Mouse (Mus musculus) heart, embryonic 12.5 days (tissue): ENCODE results near the gene Kmt5a. TPM values are rescaled to one million over a fixed set of nuclear protein-coding genes. Genes with fewer than 3 reads are reported as not detected.
A peak's percentile ranks its signal among the peaks of the same experiment; 100 is the strongest.

Experiments used
- ATAC-seq: fragments of 200-750 bp; cut with Nextera tagmentation; 2 replicates; pipeline ENCODE4 v1.8.0; 2017; ENCODE audit warnings: moderate TSS enrichment, moderate library complexity; ENCODE audit not compliant: insufficient number of reproducible peaks, low FRiP score
- H3K27ac ChIP-seq: fragments of 300-500 bp; sonication (generic); 2 replicates; pipeline ENCODE4 v1.5.1; 2016; ENCODE audit warnings: mild to moderate bottlenecking, moderate library complexity; ENCODE audit not compliant: poor library complexity, severe bottlenecking
- H3K27me3 ChIP-seq: fragments of 300-500 bp; sonication (generic); replicated peaks from 2 replicates; pipeline ENCODE4 v1.6.1; 2016; ENCODE audit warnings: mild to moderate bottlenecking, moderate library complexity
- H3K36me3 ChIP-seq: fragments of 300-500 bp; sonication (generic); 2 replicates; pipeline ENCODE4 v1.6.1; 2016; ENCODE audit warnings: mild to moderate bottlenecking, moderate library complexity
- H3K4me1 ChIP-seq: fragments of 300-500 bp; sonication (generic); replicated peaks from 2 replicates; pipeline ENCODE4 v1.6.1; 2016; ENCODE audit warnings: mild to moderate bottlenecking
- H3K4me2 ChIP-seq: fragments of 300-500 bp; sonication (generic); 2 replicates; pipeline ENCODE4 v1.6.1; 2016; ENCODE audit warnings: mild to moderate bottlenecking, moderate library complexity
- H3K4me3 ChIP-seq: fragments of 300-500 bp; sonication (generic); 2 replicates; pipeline ENCODE4 v1.5.1; 2016; ENCODE audit warnings: mild to moderate bottlenecking
- H3K9ac ChIP-seq: fragments of 300-500 bp; sonication (generic); 2 replicates; pipeline ENCODE4 v1.6.1; 2016; ENCODE audit warnings: mild to moderate bottlenecking, moderate library complexity
- H3K9me3 ChIP-seq: fragments of 300-500 bp; sonication (generic); replicated peaks from 2 replicates; pipeline ENCODE4 v1.6.1; 2016; ENCODE audit warnings: mild to moderate bottlenecking, moderate library complexity
- WGBS: fragments of 180-500 bp; shearing (Covaris S2); methylation state at CpG from one replicate; pipeline ENCODE4 v1.1.7; 2016; 5-methylcytosine and 5-hydroxymethylcytosine counted together
- polyA plus RNA-seq: library from polyadenylated mRNA; unstranded; fragments of >200 nt; fragmentation: Nextera tagmentation; extraction: Ambion mirVana; gene quantifications from 2 replicates; pipeline ENCODE4 v1.2.1, GENCODE M21; 2016

The Kmt5a gene
- polyA plus RNA-seq, 1 experiment from 2014 or later, result 81.1 TPM

- Histone ChIP-seq H3K4me3 (peak overlapping the region; percentile 99), H3K9ac (peak overlapping the region; percentile 54; the same call in 1 of the 2 replicates), H3K4me2 (peak overlapping the region; percentile 63), H3K27ac (peak overlapping the region; percentile 73), H3K9me3 (no peaks in the 10 kb centered on the region), H3K36me3 (peaks cover 2% of the 10 kb centered on the region; the same call in 1 of the 2 replicates), H3K4me1 (peaks cover 17% of the 10 kb centered on the region), H3K27me3 (no peaks in the 10 kb centered on the region)
- 91% methylated on average over 10 of the region's 10 CpGs for WGBS
- no peak for ATAC-seq
Observed at GRCm38 (mm10) chr5:124426475-124427071, 13.2 kb upstream of the Kmt5a start.

- no peak for ATAC-seq
- H3K4me1 ChIP-seq, result peaks cover 5% of the 10 kb centered on the region; the same call in 1 of the 2 replicates
- no peaks in the 10 kb centered on the region for H3K27me3 ChIP-seq
- H3K9ac ChIP-seq, result no peak overlapping the region
- no peaks in the 10 kb centered on the region for H3K9me3 ChIP-seq
- no peak overlapping the region for H3K4me2 ChIP-seq
- H3K36me3 ChIP-seq, result no peaks in the 10 kb centered on the region
- H3K4me3 ChIP-seq, result no peak overlapping the region
- H3K27ac ChIP-seq, result no peak overlapping the region
Observed at GRCm38 (mm10) chr5:124432398-124433012, 7.2 kb upstream of the Kmt5a start.

- ATAC-seq, result no peak
- Histone ChIP-seq H3K4me1 (peaks cover 5% of the 10 kb centered on the region; the same call in 1 of the 2 replicates), H3K27me3 (no peaks in the 10 kb centered on the region), H3K27ac (no peak overlapping the region), H3K36me3 (no peaks in the 10 kb centered on the region), H3K9ac (no peak overlapping the region), H3K4me3 (no peak overlapping the region), H3K9me3 (no peaks in the 10 kb centered on the region), H3K4me2 (no peak overlapping the region)
- WGBS, result 68% methylated on average over 2 of the region's 2 CpGs
Observed at GRCm38 (mm10) chr5:124433048-124433447, 6.7 kb upstream of the Kmt5a start.

GRCm38 (mm10) chr5:124438229-124438628, 1.5 kb upstream of the Kmt5a start:
- no peak for ATAC-seq
- H3K27me3 ChIP-seq, result no peaks in the 10 kb centered on the region
- H3K4me1 ChIP-seq, result peaks cover 15% of the 10 kb centered on the region
- H3K27ac ChIP-seq, result peak overlapping the region; percentile 19; the same call in 1 of the 2 replicates
- no peak overlapping the region for H3K4me2 ChIP-seq
- H3K9me3 ChIP-seq, result no peaks in the 10 kb centered on the region
- WGBS, result 89% methylated on average over 5 of the region's 5 CpGs
- no peak overlapping the region for H3K4me3 ChIP-seq
- H3K9ac ChIP-seq, result no peak overlapping the region
- no peaks in the 10 kb centered on the region for H3K36me3 ChIP-seq

GRCm38 (mm10) chr5:124438746-124439145, 984 bp upstream of the Kmt5a start:
- no peak overlapping the region for H3K9ac ChIP-seq
- peak overlapping the region; percentile 19 for H3K27ac ChIP-seq
- no peaks in the 10 kb centered on the region for H3K36me3 ChIP-seq
- peak overlapping the region; percentile 85 for H3K4me2 ChIP-seq
- H3K9me3 ChIP-seq, result no peaks in the 10 kb centered on the region
- peak overlapping the region; percentile 67; the same call in 1 of the 2 replicates for H3K4me3 ChIP-seq
- H3K4me1 ChIP-seq, result peaks cover 15% of the 10 kb centered on the region
- no peaks in the 10 kb centered on the region for H3K27me3 ChIP-seq
- 60% methylated on average over 5 of the region's 5 CpGs for WGBS
- ATAC-seq, result no peak

GRCm38 (mm10) chr5:124440094-124440701, 468 bp downstream of the Kmt5a start:
- Histone ChIP-seq H3K4me2 (peak overlapping the region; percentile 85), H3K27ac (peak overlapping the region; percentile 90), H3K9ac (peak overlapping the region; percentile 78), H3K27me3 (no peaks in the 10 kb centered on the region), H3K36me3 (no peaks in the 10 kb centered on the region), H3K4me1 (peaks cover 14% of the 10 kb centered on the region), H3K4me3 (peak overlapping the region; percentile 67), H3K9me3 (no peaks in the 10 kb centered on the region)
- WGBS, result under 1% methylated on average over 30 of the region's 30 CpGs
- peak; percentile 74 for ATAC-seq

- no peak for ATAC-seq
- no peak overlapping the region for H3K4me3 ChIP-seq
Observed at GRCm38 (mm10) chr5:124442628-124443027, 2.9 kb downstream of the Kmt5a start.

GRCm38 (mm10) chr5:124444208-124444607, 4.5 kb downstream of the Kmt5a start:
- Histone ChIP-seq H3K4me1 (peaks cover 30% of the 10 kb centered on the region), H3K36me3 (peaks cover 20% of the 10 kb centered on the region), H3K9me3 (no peaks in the 10 kb centered on the region), H3K27ac (no peak overlapping the region), H3K27me3 (no peaks in the 10 kb centered on the region), H3K4me2 (peak overlapping the region; percentile 76), H3K9ac (no peak overlapping the region), H3K4me3 (peak overlapping the region; percentile 93)
- WGBS, result 69% methylated on average over 3 of the region's 3 CpGs
- ATAC-seq, result no peak

More at GRCm38 (mm10) chr5:124442628-124443027, 2.9 kb downstream of the Kmt5a start:
- no peaks in the 10 kb centered on the region for H3K27me3 ChIP-seq
- H3K4me2 ChIP-seq, result no peak overlapping the region
- H3K36me3 ChIP-seq, result peaks cover 6% of the 10 kb centered on the region
- peaks cover 29% of the 10 kb centered on the region for H3K4me1 ChIP-seq
- no peaks in the 10 kb centered on the region for H3K9me3 ChIP-seq
- no peak overlapping the region for H3K9ac ChIP-seq
- 71% methylated on average over 2 of the region's 2 CpGs for WGBS
- H3K27ac ChIP-seq, result no peak overlapping the region

- Histone ChIP-seq H3K27ac (peak overlapping the region; percentile 94), H3K27me3 (no peaks in the 10 kb centered on the region), H3K4me3 (peak overlapping the region; percentile 93), H3K4me1 (peaks cover 36% of the 10 kb centered on the region), H3K9ac (peak overlapping the region; percentile 96), H3K36me3 (peaks cover 27% of the 10 kb centered on the region), H3K4me2 (peak overlapping the region; percentile 76), H3K9me3 (no peaks in the 10 kb centered on the region)
- 17% methylated on average over 66 of the region's 66 CpGs for WGBS
- peak; percentile 86 for ATAC-seq
Observed at GRCm38 (mm10) chr5:124444661-124445561, 5.2 kb downstream of the Kmt5a start.

- H3K9ac ChIP-seq, result peak overlapping the region; percentile 96
- WGBS, result 4% methylated on average over 51 of the region's 77 CpGs
- peak overlapping the region; percentile 93 for H3K4me3 ChIP-seq
- peaks cover 44% of the 10 kb centered on the region for H3K4me1 ChIP-seq
- H3K36me3 ChIP-seq, result peaks cover 36% of the 10 kb centered on the region
- H3K9me3 ChIP-seq, result no peaks in the 10 kb centered on the region
- peak overlapping the region; percentile 94 for H3K27ac ChIP-seq
- ATAC-seq, result peak; percentile 70
- peak overlapping the region; percentile 76 for H3K4me2 ChIP-seq
- no peaks in the 10 kb centered on the region for H3K27me3 ChIP-seq
Observed at GRCm38 (mm10) chr5:124445621-124446293, 6.0 kb downstream of the Kmt5a start.
